Mouse (Mus musculus): ENCODE results near the gene Myo5c. TPM values are rescaled to one million over a fixed set of nuclear protein-coding genes. Genes with fewer than 3 reads are reported as not detected.

The Myo5c gene
- total RNA-seq, 1 experiment from 2014 or later = 12.1 TPM

GRCm38 (mm10) chr9:75262235-75262826 is 30.5 kb downstream of the Myo5c start:
- peak; percentile 79 for ATAC-seq (replicated peaks in 1 of 2; ENCODE audit: insufficient read depth in 1 of 2, low FRiP score in 2 of 2, low TSS enrichment in 1 of 2, low read depth in 1 of 2, poor library complexity in 2 of 2, severe bottlenecking in 2 of 2)

DNA sequence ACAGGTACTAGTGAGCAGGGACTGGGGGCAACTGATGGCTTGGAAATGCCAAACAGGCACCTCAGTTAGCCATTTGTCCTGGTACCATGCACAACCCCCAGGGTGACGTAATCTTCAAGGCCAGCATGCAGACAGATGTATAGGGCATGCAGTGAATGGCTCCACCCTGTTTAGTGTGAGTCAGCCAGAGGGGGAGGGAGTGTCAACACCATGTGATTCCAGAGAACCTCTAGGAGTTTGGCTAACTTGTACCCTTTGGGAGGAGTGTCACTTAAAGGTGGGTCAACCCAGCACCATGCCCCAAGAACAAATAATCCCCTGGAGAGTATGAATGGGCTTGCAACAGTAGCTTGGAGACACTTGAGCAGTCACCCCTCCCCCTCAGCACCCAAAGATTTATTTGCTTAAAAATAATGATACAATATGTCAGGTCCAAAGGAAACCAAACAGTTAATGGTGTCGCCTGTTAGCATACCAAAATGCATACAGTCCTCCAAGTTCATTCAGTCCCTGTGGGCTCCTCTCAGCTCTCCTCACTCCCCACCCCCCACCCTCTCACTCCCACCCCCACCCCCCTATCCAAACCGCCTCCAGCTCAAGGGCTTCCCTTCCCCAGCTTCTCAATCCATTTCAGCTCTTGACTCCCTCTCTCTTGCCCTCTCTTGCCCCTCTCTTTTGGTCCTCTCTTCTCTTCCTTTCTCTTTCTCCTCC is 32.3 kb downstream of the Myo5c start:
- ATAC-seq (replicated peaks in 1 of 2; ENCODE audit: insufficient read depth in 1 of 2, low FRiP score in 2 of 2, low TSS enrichment in 1 of 2, low read depth in 1 of 2, poor library complexity in 2 of 2, severe bottlenecking in 2 of 2) = no peak

DNA sequence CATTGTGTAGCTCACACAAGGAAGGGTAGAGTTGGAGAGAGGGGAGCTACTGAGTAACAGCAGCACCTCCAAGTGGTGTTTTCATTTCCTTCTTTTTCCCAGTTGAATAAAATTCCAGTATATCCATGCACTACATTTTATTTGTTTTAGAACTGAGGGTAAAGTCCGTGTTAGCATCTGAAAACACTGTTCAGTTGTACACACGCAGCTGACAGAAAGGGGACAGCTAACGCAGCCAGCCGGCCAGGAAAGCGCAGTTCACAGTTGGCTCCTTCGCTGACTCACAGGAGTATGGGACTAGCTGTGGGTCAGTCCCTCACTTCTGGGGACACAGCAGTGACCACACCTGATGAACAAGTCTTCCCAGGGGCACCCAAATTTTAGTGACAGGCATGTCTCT is 35.3 kb downstream of the Myo5c start:
- ATAC-seq (replicated peaks in 1 of 2; ENCODE audit: insufficient read depth in 1 of 2, low FRiP score in 2 of 2, low TSS enrichment in 1 of 2, low read depth in 1 of 2, poor library complexity in 2 of 2, severe bottlenecking in 2 of 2) = no peak

GRCm38 (mm10) chr9:75270382-75270781 is 38.6 kb downstream of the Myo5c start:
- no peak for ATAC-seq (replicated peaks in 1 of 2; ENCODE audit: insufficient read depth in 1 of 2, low FRiP score in 2 of 2, low TSS enrichment in 1 of 2, low read depth in 1 of 2, poor library complexity in 2 of 2, severe bottlenecking in 2 of 2)

DNA sequence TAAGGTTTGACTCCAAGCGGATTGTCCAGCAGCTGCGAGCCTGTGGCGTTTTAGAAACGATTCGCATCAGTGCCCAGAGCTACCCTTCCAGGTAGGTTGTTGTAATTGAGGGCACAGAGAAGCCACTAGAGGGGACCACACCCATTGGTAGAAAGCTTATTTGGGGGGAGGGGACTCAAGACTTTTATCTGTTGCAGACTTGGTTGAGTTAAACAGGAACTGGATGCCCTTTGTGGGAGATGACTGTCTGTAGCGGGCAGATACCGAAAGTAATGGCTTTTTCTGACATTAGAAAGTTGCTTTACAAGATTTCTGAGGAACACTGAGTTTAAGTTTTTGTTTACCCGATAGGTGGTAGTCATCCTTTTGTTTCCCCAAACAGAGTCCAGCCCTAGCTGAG is 39.7 kb downstream of the Myo5c start:
- no peak for ATAC-seq (replicated peaks in 1 of 2; ENCODE audit: insufficient read depth in 1 of 2, low FRiP score in 2 of 2, low TSS enrichment in 1 of 2, low read depth in 1 of 2, poor library complexity in 2 of 2, severe bottlenecking in 2 of 2)

- no peak for ATAC-seq (replicated peaks in 1 of 2; ENCODE audit: insufficient read depth in 1 of 2, low FRiP score in 2 of 2, low TSS enrichment in 1 of 2, low read depth in 1 of 2, poor library complexity in 2 of 2, severe bottlenecking in 2 of 2)
Observed at GRCm38 (mm10) chr9:75273646-75274045, 41.8 kb downstream of the Myo5c start.

DNA sequence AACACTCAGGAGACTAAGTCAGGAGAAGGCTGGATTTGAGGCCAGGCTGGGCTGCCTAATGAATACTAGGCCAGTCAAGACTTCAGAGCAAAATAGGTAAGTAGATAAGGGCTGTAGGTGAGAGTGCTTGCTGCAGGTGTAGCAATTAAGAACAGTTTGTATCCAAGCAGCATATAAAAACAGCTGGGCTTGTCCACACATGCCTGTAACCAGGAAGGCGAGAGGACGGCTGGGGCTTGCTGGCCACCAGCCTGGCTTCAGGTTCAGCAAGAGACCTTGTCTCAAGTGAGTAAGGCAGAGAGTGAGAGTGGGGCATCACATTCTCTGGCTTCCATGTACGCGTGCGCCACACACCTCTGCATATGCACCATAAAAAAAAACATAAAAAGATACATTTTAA is 42.7 kb downstream of the Myo5c start:
- no peak for ATAC-seq (replicated peaks in 1 of 2; ENCODE audit: insufficient read depth in 1 of 2, low FRiP score in 2 of 2, low TSS enrichment in 1 of 2, low read depth in 1 of 2, poor library complexity in 2 of 2, severe bottlenecking in 2 of 2)

GRCm38 (mm10) chr9:75275051-75275450 is 43.2 kb downstream of the Myo5c start:
- peak in 1 of 2 experiments; percentile 11; a peak in 1 of 4 replicates for ATAC-seq (replicated peaks in 1 of 2; ENCODE audit: insufficient read depth in 1 of 2, low FRiP score in 2 of 2, low TSS enrichment in 1 of 2, low read depth in 1 of 2, poor library complexity in 2 of 2, severe bottlenecking in 2 of 2)

DNA sequence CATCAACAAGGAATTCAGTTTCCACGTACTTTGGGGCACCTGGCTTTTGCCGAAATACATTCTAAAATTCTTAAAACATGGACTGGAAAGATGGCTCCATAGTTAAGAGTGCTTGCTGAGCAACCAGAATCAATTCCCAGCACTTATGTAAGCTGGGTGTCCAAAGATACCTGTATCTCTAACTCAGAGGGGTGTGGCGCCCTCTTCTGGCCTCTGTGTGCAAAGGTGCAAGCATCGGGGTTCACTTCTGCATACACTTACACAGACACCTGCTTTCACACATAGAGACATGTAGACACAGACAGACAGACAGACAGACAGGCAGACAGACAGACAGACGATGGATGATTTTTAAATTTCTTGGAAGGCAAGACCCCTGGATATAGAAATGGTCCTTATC is 49.0 kb downstream of the Myo5c start:
- peak in 1 of 2 experiments; percentile 16; a peak in 1 of 4 replicates for ATAC-seq (replicated peaks in 1 of 2; ENCODE audit: insufficient read depth in 1 of 2, low FRiP score in 2 of 2, low TSS enrichment in 1 of 2, low read depth in 1 of 2, poor library complexity in 2 of 2, severe bottlenecking in 2 of 2)

DNA sequence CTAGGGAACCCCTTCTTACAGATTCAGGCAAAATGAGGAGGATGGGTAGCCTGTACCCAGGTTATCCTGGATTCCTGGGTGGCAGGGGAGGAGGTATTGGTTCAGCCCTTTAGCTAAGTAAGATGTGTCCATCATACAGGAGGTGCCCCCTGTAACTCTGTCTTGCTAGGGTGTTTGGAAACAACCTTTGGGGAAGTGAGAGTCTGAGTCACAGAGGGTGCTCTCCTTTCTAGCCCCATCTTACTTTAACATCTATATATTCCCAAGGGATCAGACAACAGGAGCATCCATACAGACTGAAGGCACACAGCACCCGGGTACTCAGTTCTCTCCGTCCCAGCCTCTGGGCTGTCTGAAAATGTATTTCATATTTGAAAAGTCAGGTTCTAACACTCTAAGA is 50.4 kb downstream of the Myo5c start:
- ATAC-seq (replicated peaks in 1 of 2; ENCODE audit: insufficient read depth in 1 of 2, low FRiP score in 2 of 2, low TSS enrichment in 1 of 2, low read depth in 1 of 2, poor library complexity in 2 of 2, severe bottlenecking in 2 of 2) = no peak

DNA sequence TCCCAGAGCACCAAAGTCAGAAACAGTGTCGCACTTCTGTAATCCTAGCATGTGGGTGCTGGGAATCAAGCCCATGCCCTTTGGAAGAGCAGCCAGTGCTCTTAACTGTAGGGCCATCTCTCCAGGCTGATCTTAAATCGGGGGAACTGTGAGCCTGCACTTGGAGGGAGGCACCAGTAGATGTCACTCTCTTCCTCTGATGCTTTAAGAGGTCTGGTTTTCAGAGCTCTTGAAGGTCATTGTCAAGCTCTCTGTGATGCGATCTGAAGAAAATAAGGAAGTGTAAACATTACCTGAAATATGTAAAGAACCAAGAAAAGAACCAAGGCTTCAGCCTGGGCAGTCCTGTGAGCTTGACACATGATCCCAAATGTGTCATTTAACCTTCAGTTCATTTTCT is 51.0 kb downstream of the Myo5c start:
- ATAC-seq (replicated peaks in 1 of 2; ENCODE audit: insufficient read depth in 1 of 2, low FRiP score in 2 of 2, low TSS enrichment in 1 of 2, low read depth in 1 of 2, poor library complexity in 2 of 2, severe bottlenecking in 2 of 2) = peak; percentile 74 to 78

- no peak for ATAC-seq (replicated peaks in 1 of 2; ENCODE audit: insufficient read depth in 1 of 2, low FRiP score in 2 of 2, low TSS enrichment in 1 of 2, low read depth in 1 of 2, poor library complexity in 2 of 2, severe bottlenecking in 2 of 2)
Observed at GRCm38 (mm10) chr9:75283636-75284035, 51.8 kb downstream of the Myo5c start.

DNA sequence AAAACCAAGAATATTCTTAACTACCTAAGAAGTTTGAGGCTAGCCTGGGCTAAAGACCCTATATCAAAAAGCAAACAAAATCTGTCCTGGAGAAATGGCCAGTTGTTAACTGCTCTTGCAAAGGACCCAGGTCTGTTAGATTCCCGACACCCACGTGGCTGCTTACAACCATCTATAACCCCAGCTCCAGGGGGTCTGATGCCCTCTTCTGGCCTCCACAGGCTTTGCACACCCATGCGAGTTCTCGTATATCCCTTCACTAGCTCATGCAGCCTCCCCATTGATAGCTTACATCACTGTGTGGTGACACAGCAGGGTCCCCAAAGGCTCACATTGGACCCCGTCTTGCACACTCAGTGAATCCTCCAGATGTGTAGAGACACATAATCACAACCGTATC is 53.5 kb downstream of the Myo5c start:
- no peak for ATAC-seq (replicated peaks in 1 of 2; ENCODE audit: insufficient read depth in 1 of 2, low FRiP score in 2 of 2, low TSS enrichment in 1 of 2, low read depth in 1 of 2, poor library complexity in 2 of 2, severe bottlenecking in 2 of 2)

GRCm38 (mm10) chr9:75287636-75288035 is 55.8 kb downstream of the Myo5c start:
- no peak for ATAC-seq (replicated peaks in 1 of 2; ENCODE audit: insufficient read depth in 1 of 2, low FRiP score in 2 of 2, low TSS enrichment in 1 of 2, low read depth in 1 of 2, poor library complexity in 2 of 2, severe bottlenecking in 2 of 2)

- peak; percentile 42 to 48; a peak in 2 of 4 replicates for ATAC-seq (replicated peaks in 1 of 2; ENCODE audit: insufficient read depth in 1 of 2, low FRiP score in 2 of 2, low TSS enrichment in 1 of 2, low read depth in 1 of 2, poor library complexity in 2 of 2, severe bottlenecking in 2 of 2)
Observed at GRCm38 (mm10) chr9:75289545-75289944, 57.7 kb downstream of the Myo5c start.

DNA sequence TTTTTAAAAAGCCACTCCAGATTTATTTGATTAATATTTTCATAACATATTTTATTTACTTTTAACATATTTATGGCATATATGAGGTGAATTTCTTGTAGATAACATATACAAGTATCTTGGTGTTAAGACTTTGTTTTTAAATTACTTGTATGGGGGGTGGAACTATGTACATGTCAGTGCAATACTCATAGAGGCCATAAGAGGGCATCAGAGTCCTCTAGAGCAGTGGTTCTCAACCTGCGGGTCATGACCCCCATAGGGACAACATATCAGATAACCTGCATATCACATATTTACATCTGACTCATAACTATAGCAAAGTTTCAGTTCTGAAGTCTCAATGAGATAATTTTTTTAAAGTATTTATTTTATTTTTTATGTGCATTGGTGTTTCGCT is 67.5 kb downstream of the Myo5c start:
- ATAC-seq (replicated peaks in 1 of 2; ENCODE audit: insufficient read depth in 1 of 2, low FRiP score in 2 of 2, low TSS enrichment in 1 of 2, low read depth in 1 of 2, poor library complexity in 2 of 2, severe bottlenecking in 2 of 2) = no peak; a peak in 1 of 4 replicates

GRCm38 (mm10) chr9:75303033-75303432 is 71.2 kb downstream of the Myo5c start:
- no peak for ATAC-seq (replicated peaks in 1 of 2; ENCODE audit: insufficient read depth in 1 of 2, low FRiP score in 2 of 2, low TSS enrichment in 1 of 2, low read depth in 1 of 2, poor library complexity in 2 of 2, severe bottlenecking in 2 of 2)

- no peak for ATAC-seq (replicated peaks in 1 of 2; ENCODE audit: insufficient read depth in 1 of 2, low FRiP score in 2 of 2, low TSS enrichment in 1 of 2, low read depth in 1 of 2, poor library complexity in 2 of 2, severe bottlenecking in 2 of 2)
Observed at GRCm38 (mm10) chr9:75303701-75304261, 72.0 kb downstream of the Myo5c start.

DNA sequence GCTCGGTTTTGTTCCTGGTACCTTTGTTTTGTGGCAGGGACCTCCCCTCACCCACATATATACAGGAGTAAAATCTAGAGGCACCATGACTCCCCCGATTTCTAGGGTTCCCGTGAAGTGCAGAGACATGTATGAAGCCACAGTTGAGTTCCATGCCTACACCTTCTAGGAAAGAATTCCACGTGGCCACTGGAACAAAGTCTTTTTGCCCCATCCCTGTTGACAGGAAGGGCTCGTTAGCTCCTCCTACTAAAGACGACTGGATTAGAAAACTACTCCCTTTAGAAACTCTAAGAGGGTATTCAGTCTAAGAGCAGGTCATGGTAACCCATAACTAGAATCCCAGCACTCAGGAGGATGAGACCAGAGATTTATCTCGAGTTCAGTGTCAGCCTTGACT is 72.5 kb downstream of the Myo5c start:
- no peak for ATAC-seq (replicated peaks in 1 of 2; ENCODE audit: insufficient read depth in 1 of 2, low FRiP score in 2 of 2, low TSS enrichment in 1 of 2, low read depth in 1 of 2, poor library complexity in 2 of 2, severe bottlenecking in 2 of 2)

Measured in hematopoietic stem cell, adult 5-6 weeks (primary cell).